Mouse (Mus musculus): ENCODE data around the gene Pip. TPM values are rescaled to one million over a fixed set of nuclear protein-coding genes. Genes with fewer than 3 reads are reported as not detected.

Gene Pip
- not detected in 2 replicates for polyA plus RNA-seq (2015; fragmentation: Nextera tagmentation; extraction: Ambion mirVana)

- Histone ChIP-seq H3K4me2 (replicated peaks; ENCODE audit: low read depth, low read length) (no peak within 1 kb of the TSS), H3K27ac (ENCODE audit: low read length) (no peak within 1 kb of the TSS), H3K4me3 (ENCODE audit: low read length) (no peak within 1 kb of the TSS), H3K27me3 (ENCODE audit: insufficient read depth, low read length) (no peaks in the 10 kb centered on the region), H3K9me3 (ENCODE audit: low read length) (no peaks in the 10 kb centered on the region), H3K4me1 (ENCODE audit: insufficient read depth, low read length) (no peaks in the 10 kb centered on the region), H3K9ac (replicated peaks; ENCODE audit: low read length) (no peak within 1 kb of the TSS), H3K36me3 (ENCODE audit: insufficient read depth, low read length) (no peaks in the 10 kb centered on the region)
- no peak for ATAC-seq (ENCODE audit: low FRiP score, low TSS enrichment)
- 78% methylated on average over 2 of the region's 2 CpGs for WGBS
Measured at GRCm38 (mm10) chr6:41847235-41847634, at the start of gene Pip. Gene Pip, plus strand, starts transcription at chr6:41847535.

- Histone ChIP-seq H3K36me3 (ENCODE audit: insufficient read depth, low read length) (no peaks in the 10 kb centered on the region), H3K4me2 (replicated peaks; ENCODE audit: low read depth, low read length) (no peak overlapping the region), H3K27me3 (ENCODE audit: insufficient read depth, low read length) (no peaks in the 10 kb centered on the region), H3K4me3 (ENCODE audit: low read length) (no peak overlapping the region), H3K4me1 (ENCODE audit: insufficient read depth, low read length) (no peaks in the 10 kb centered on the region), H3K9me3 (ENCODE audit: low read length) (no peaks in the 10 kb centered on the region), H3K27ac (ENCODE audit: low read length) (no peak overlapping the region), H3K9ac (replicated peaks; ENCODE audit: low read length) (no peak overlapping the region)
- no peak for ATAC-seq (ENCODE audit: low FRiP score, low TSS enrichment)
Measured at GRCm38 (mm10) chr6:41824086-41824485, 23.2 kb upstream of the Pip start.

- WGBS: 89% methylated on average over 2 of the region's 2 CpGs
- H3K36me3 ChIP-seq (ENCODE audit: insufficient read depth, low read length): no peaks in the 10 kb centered on the region
Measured at GRCm38 (mm10) chr6:41829516-41829915, 17.8 kb upstream of the Pip start.

GRCm38 (mm10) chr6:41852689-41853088 is 5.4 kb downstream of the Pip start, which contains the start of gene Sval2:
Gene Sval2, plus strand, starts transcription at chr6:41852989.
- H3K27ac ChIP-seq (ENCODE audit: low read length): no peak within 1 kb of the TSS
- no peaks in the 10 kb centered on the region for H3K4me1 ChIP-seq (ENCODE audit: insufficient read depth, low read length)
- no peak for ATAC-seq (ENCODE audit: low FRiP score, low TSS enrichment)
- H3K27me3 ChIP-seq (ENCODE audit: insufficient read depth, low read length): no peaks in the 10 kb centered on the region
- no peak within 1 kb of the TSS for H3K4me3 ChIP-seq (ENCODE audit: low read length)
- no peak within 1 kb of the TSS for H3K9ac ChIP-seq (replicated peaks; ENCODE audit: low read length)
- H3K36me3 ChIP-seq (ENCODE audit: insufficient read depth, low read length): no peaks in the 10 kb centered on the region
- H3K9me3 ChIP-seq (ENCODE audit: low read length): no peaks in the 10 kb centered on the region
- no peak within 1 kb of the TSS for H3K4me2 ChIP-seq (replicated peaks; ENCODE audit: low read depth, low read length)
- 86% methylated on average over 3 of the region's 3 CpGs for WGBS

More at GRCm38 (mm10) chr6:41829516-41829915, 17.8 kb upstream of the Pip start:
- H3K4me3 ChIP-seq (ENCODE audit: low read length): no peak overlapping the region
- no peak overlapping the region for H3K9ac ChIP-seq (replicated peaks; ENCODE audit: low read length)
- no peaks in the 10 kb centered on the region for H3K9me3 ChIP-seq (ENCODE audit: low read length)
- H3K27me3 ChIP-seq (ENCODE audit: insufficient read depth, low read length): no peaks in the 10 kb centered on the region
- H3K4me2 ChIP-seq (replicated peaks; ENCODE audit: low read depth, low read length): no peak overlapping the region
- H3K4me1 ChIP-seq (ENCODE audit: insufficient read depth, low read length): no peaks in the 10 kb centered on the region
- no peak overlapping the region for H3K27ac ChIP-seq (ENCODE audit: low read length)
- ATAC-seq (ENCODE audit: low FRiP score, low TSS enrichment): no peak

GRCm38 (mm10) chr6:41864038-41864437 is 16.7 kb downstream of the Pip start:
- 80% methylated on average over 2 of the region's 2 CpGs for WGBS
- no peaks in the 10 kb centered on the region for H3K4me1 ChIP-seq (ENCODE audit: insufficient read depth, low read length)
- H3K27ac ChIP-seq (ENCODE audit: low read length): no peak overlapping the region
- no peak for ATAC-seq (ENCODE audit: low FRiP score, low TSS enrichment)
- H3K4me3 ChIP-seq (ENCODE audit: low read length): no peak overlapping the region
- H3K36me3 ChIP-seq (ENCODE audit: insufficient read depth, low read length): no peaks in the 10 kb centered on the region
- no peak overlapping the region for H3K4me2 ChIP-seq (replicated peaks; ENCODE audit: low read depth, low read length)
- no peaks in the 10 kb centered on the region for H3K9me3 ChIP-seq (ENCODE audit: low read length)
- no peak overlapping the region for H3K9ac ChIP-seq (replicated peaks; ENCODE audit: low read length)
- no peaks in the 10 kb centered on the region for H3K27me3 ChIP-seq (ENCODE audit: insufficient read depth, low read length)

Other genes with a start within 250 kb of the Pip start
- gene Ephb6, start 242.1 kb upstream of the Pip start, polyA plus RNA-seq (2015; fragmentation: Nextera tagmentation; extraction: Ambion mirVana): 16.2 and 17.6 TPM in 2 replicates
- 7.1 and 7.3 TPM in 2 replicates for gene Trpv6, start 211.1 kb upstream of the Pip start, polyA plus RNA-seq (2015; fragmentation: Nextera tagmentation; extraction: Ambion mirVana)
- 3.1 and 3.8 TPM in 2 replicates for gene Trpv5, start 166.8 kb upstream of the Pip start, polyA plus RNA-seq (2015; fragmentation: Nextera tagmentation; extraction: Ambion mirVana)
- 0.22 and 0.58 TPM in 2 replicates for gene Llcfc1, start 163.1 kb upstream of the Pip start, polyA plus RNA-seq (2015; fragmentation: Nextera tagmentation; extraction: Ambion mirVana)
- 2.3 and 3.8 TPM in 2 replicates for gene Kel, start 143.2 kb upstream of the Pip start, polyA plus RNA-seq (2015; fragmentation: Nextera tagmentation; extraction: Ambion mirVana)
- not detected in 2 replicates for gene Olfr459, start 72.4 kb upstream of the Pip start, polyA plus RNA-seq (2015; fragmentation: Nextera tagmentation; extraction: Ambion mirVana)
- not detected in 2 replicates for gene Sval2, start 5.5 kb downstream of the Pip start, polyA plus RNA-seq (2015; fragmentation: Nextera tagmentation; extraction: Ambion mirVana)
- not detected in 2 replicates for gene Sval1, start 104.1 kb downstream of the Pip start, polyA plus RNA-seq (2015; fragmentation: Nextera tagmentation; extraction: Ambion mirVana)
- gene Sval3, start 120.6 kb downstream of the Pip start, polyA plus RNA-seq (2015; fragmentation: Nextera tagmentation; extraction: Ambion mirVana): not detected in 2 replicates
- gene Sva, start 190.9 kb downstream of the Pip start, polyA plus RNA-seq (2015; fragmentation: Nextera tagmentation; extraction: Ambion mirVana): not detected in 2 replicates

All from kidney, embryonic 16.5 days (tissue).